8 mouse cellular contexts compared by ENCODE assay signal in the genomic region with DNA sequence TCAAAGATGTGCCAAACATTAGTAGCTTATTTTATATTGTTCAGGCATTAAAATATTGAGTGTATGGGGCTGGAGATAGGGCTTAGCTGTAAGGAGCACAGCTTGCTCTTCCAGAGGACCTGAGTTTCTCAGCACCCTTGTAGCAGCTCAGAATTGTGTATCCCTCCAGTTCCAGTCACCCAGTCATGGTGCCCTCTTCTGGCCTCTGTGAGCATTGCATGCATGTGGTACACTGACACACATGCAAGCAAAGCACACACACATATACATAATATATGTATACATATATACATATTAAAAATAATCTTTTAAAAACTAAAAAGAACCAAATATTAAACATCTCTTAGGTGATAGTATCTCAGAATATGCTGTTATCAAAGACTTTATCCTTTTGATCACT. TPM values are rescaled to one million over a fixed set of nuclear protein-coding genes. Genes with fewer than 3 reads are reported as not detected.
DNase-seq lines count a peak whose midpoint lies in the region; ATAC-seq and TF ChIP-seq lines count a peak whose summit lies in the region.

No protein-coding gene starts in this region.

- H3K27ac ChIP-seq in liver, embryonic 12.5 days: no peak overlapping the region
- H3K27ac ChIP-seq in small intestine, adult 2 months (ENCODE audit: insufficient read depth, low read depth, low read length): no peak overlapping the region

- H3K4me2 ChIP-seq in liver, embryonic 12.5 days: no peak overlapping the region

- no peaks in the 10 kb centered on the region for H3K9me3 ChIP-seq in liver, embryonic 12.5 days (replicated peaks)

- no peaks in the 10 kb centered on the region for H3K4me1 ChIP-seq in liver, embryonic 12.5 days
- no peaks in the 10 kb centered on the region for H3K4me1 ChIP-seq in small intestine, adult 2 months (ENCODE audit: control insufficient read depth, insufficient read depth, insufficient read length, low read length)

- H3K4me3 ChIP-seq in liver, embryonic 12.5 days: no peak overlapping the region
- no peak overlapping the region for H3K4me3 ChIP-seq in small intestine, adult 2 months (ENCODE audit: low read depth, low read length)

- H3K27me3 ChIP-seq in liver, embryonic 12.5 days (replicated peaks): no peaks in the 10 kb centered on the region
- H3K27me3 ChIP-seq in small intestine, adult 2 months (ENCODE audit: control insufficient read depth, insufficient read depth, low read length): no peaks in the 10 kb centered on the region

- peak; percentile 63; the same call in 1 of the 2 replicates for ATAC-seq in liver, embryonic 12.5 days

- peaks cover 75% of the 10 kb centered on the region for H3K36me3 ChIP-seq in liver, embryonic 12.5 days
- peaks cover 40% of the 10 kb centered on the region for H3K36me3 ChIP-seq in small intestine, adult 2 months (ENCODE audit: control insufficient read depth, insufficient read depth, low read length)

- no peak overlapping the region for H3K9ac ChIP-seq in liver, embryonic 12.5 days

- peak; percentile 44 for DNase-seq in layer of hippocampus, adult 11-12 months (ENCODE audit: low spot score)
- DNase-seq in layer of hippocampus, postnatal 36 days: no peak
- DNase-seq in ES-CJ7 (ENCODE audit: low read depth, low spot score): peak; percentile 77
- DNase-seq in c-Kit-negative CD71-positive TER-119-positive erythroid progenitor cells, embryonic 14.5 days (ENCODE audit: low read depth, low spot score): peak; percentile 57
- DNase-seq in gastrocnemius, adult 8-10 months (ENCODE audit: low spot score in 2 of 2): peak; percentile 18 to 33
- DNase-seq in frontal cortex, postnatal 14 days (ENCODE audit: low spot score in 2 of 2): no peak

- TF ChIP-seq CTCF in small intestine, adult 2 months (IDR thresholded peaks at IDR 0.05; ENCODE audit: extremely low read depth, insufficient read length, insufficient replicate concordance, low read depth, low read length): peak; percentile 57; the same call in 1 of the 2 replicates

- no peak for TF ChIP-seq POLR2A in small intestine, adult 2 months (IDR thresholded peaks at IDR 0.05; ENCODE audit: low read depth, low read length)

RNA-seq across cellular contexts. Expression of gene Nrd1, which starts 35.9 kb away (rescaled TPM):
- 100 to 1,000 TPM; 119 to 133 TPM for total RNA-seq in layer of hippocampus, postnatal 36 days (2021)
- 100 to 1,000 TPM; 134 to 179 (median 159) TPM for total RNA-seq in gastrocnemius, adult 8-10 months (2022)
- 55.3 and 56.0 TPM in 2 replicates for polyA plus RNA-seq in liver, embryonic 12.5 days (2016; fragmentation: Nextera tagmentation; extraction: Ambion mirVana)
- 4.8 and 9.1 TPM in 2 replicates for polyA plus RNA-seq in small intestine, adult 2 months (2012; rRNA removed)

Comparison
In these comparisons a context has a peak if more than half of its experiments do, and no peak if none do; other contexts are left out.
1. DNase-seq: peak in layer of hippocampus, adult 11-12 months (single experiment), ES-CJ7 (single experiment), c-Kit-negative CD71-positive TER-119-positive erythroid progenitor cells, embryonic 14.5 days (single experiment) and gastrocnemius, adult 8-10 months (2 of 2); none in layer of hippocampus, postnatal 36 days (0 of 2) and frontal cortex, postnatal 14 days (0 of 2).